ENCODE assay signal across 15 mouse cellular contexts in genomic region chr5:122508861-122509306, GRCm38 (mm10). TPM values are rescaled to one million over a fixed set of nuclear protein-coding genes. Genes with fewer than 3 reads are reported as not detected.
A peak's percentile ranks its signal among the peaks of the same experiment; 100 is the strongest.
DNase-seq lines count a peak whose midpoint lies in the region; ATAC-seq lines count a peak whose summit lies in the region.
"Had no signal": no experiment of that assay in that cellular context is flagged by ENCODE, and none has a peak within 500 bp of the region (broad histone marks: within the 10 kb centered on the region; RNA-seq: fewer than 3 reads in every experiment).

No protein-coding gene starts in this region.

- peak; percentile 51; the same call in 1 of the 2 replicates for ATAC-seq in kidney, embryonic 15.5 days (replicated peaks; ENCODE audit: low FRiP score)

- H3K27me3 ChIP-seq in heart, embryonic 10.5 days (ENCODE audit: insufficient read depth, poor library complexity, severe bottlenecking), result no peaks in the 10 kb centered on the region
- no peaks in the 10 kb centered on the region for H3K27me3 ChIP-seq in kidney, embryonic 15.5 days
- H3K27me3 ChIP-seq: hindbrain, embryonic 15.5 days; stomach, embryonic 15.5 days had no signal

- H3K9me3 ChIP-seq in heart, embryonic 10.5 days, result peaks cover 6% of the 10 kb centered on the region; the same call in 1 of the 2 replicates
- H3K9me3 ChIP-seq in kidney, embryonic 15.5 days (replicated peaks), result 0 out of 2 replicates have a peak, but pooled peaks cover 2% of the 10 kb centered on the region
- H3K9me3 ChIP-seq: hindbrain, embryonic 15.5 days; stomach, embryonic 15.5 days had no signal

- no peak overlapping the region for H3K4me2 ChIP-seq in kidney, embryonic 15.5 days
- H3K4me2 ChIP-seq: hindbrain, embryonic 15.5 days; stomach, embryonic 15.5 days had no signal

- peak overlapping the region; percentile 65 for H3K27ac ChIP-seq in heart, embryonic 10.5 days
- H3K27ac ChIP-seq in kidney, embryonic 15.5 days, result no peak overlapping the region
- H3K27ac ChIP-seq: hindbrain, embryonic 15.5 days; left cerebral cortex, adult 2 months; stomach, embryonic 15.5 days had no signal

- H3K9ac ChIP-seq in kidney, embryonic 15.5 days, result no peak overlapping the region
- H3K9ac ChIP-seq: hindbrain, embryonic 15.5 days; stomach, embryonic 15.5 days had no signal

- 82% methylated on average over 11 of the region's 11 CpGs for WGBS in heart, embryonic 10.5 days
- WGBS in kidney, embryonic 15.5 days, result 56% methylated on average over 11 of the region's 11 CpGs

- peaks cover 39% of the 10 kb centered on the region for H3K4me1 ChIP-seq in heart, embryonic 10.5 days
- peaks cover 34% of the 10 kb centered on the region for H3K4me1 ChIP-seq in kidney, embryonic 15.5 days

- no peaks in the 10 kb centered on the region; the same call in 1 of the 2 replicates for H3K36me3 ChIP-seq in heart, embryonic 10.5 days
- H3K36me3 ChIP-seq in kidney, embryonic 15.5 days, result no peaks in the 10 kb centered on the region
- H3K36me3 ChIP-seq: hindbrain, embryonic 15.5 days; stomach, embryonic 15.5 days had no signal

- intact Hi-C loops in heart, postnatal 14 days (cut with DNase I), result loop anchor here (5.0 kb wide), 1 partner anchor 113 kb away; no protein-coding TSS in a partner anchor
- intact Hi-C loops in gastrocnemius, postnatal 36 days (cut with DNase I), result loop anchor here (5.0 kb wide), 1 partner anchor 33 kb away; no protein-coding TSS in a partner anchor

- H3K4me3 ChIP-seq in heart, embryonic 10.5 days, result no peak overlapping the region
- H3K4me3 ChIP-seq in kidney, embryonic 15.5 days (replicated peaks), result no peak overlapping the region
- H3K4me3 ChIP-seq: hindbrain, embryonic 15.5 days; left cerebral cortex, adult 2 months; stomach, embryonic 15.5 days had no signal

- DNase-seq in heart, embryonic 10.5 days (ENCODE audit: low spot score), result no peak
- DNase-seq in heart, postnatal 14 days, result no peak
- DNase-seq in kidney, postnatal 10 days, result no peak
- DNase-seq in cerebellum, adult 11 months, result peak; percentile 78
- peak; percentile 82 to 83 for DNase-seq in cerebellum, postnatal 25 days
- no peak for DNase-seq in gastrocnemius, postnatal 36 days
- DNase-seq: adrenal gland, postnatal 36 days; kidney, adult 18-20 months; right cerebral cortex, adult 18-20 months; spleen, adult 18-20 months; thymus, postnatal 25 days had no signal

RNA-seq across cellular contexts. Expression of gene Atp2a2, which starts 6.9 kb away (rescaled TPM):
- polyA plus RNA-seq in heart, embryonic 10.5 days (2016; fragmentation: Nextera tagmentation; extraction: Ambion mirVana), result 205 and 235 TPM in 2 replicates
- total RNA-seq in heart, postnatal 14 days (2021), result 1,000 to 10,000 TPM; 9,386 to 9,784 TPM
- 37.3 and 37.8 TPM in 2 replicates for polyA plus RNA-seq in kidney, embryonic 15.5 days (2015; fragmentation: Nextera tagmentation; extraction: Ambion mirVana)
- 100 to 1,000 TPM; 175 to 549 TPM for total RNA-seq in gastrocnemius, postnatal 36 days (2021)

Comparison
In these comparisons a context has a peak if more than half of its experiments do, and no peak if none do; other contexts are left out.
1. DNase-seq: peak in cerebellum, adult 11 months (single experiment) and cerebellum, postnatal 25 days (2 of 2); none in heart, embryonic 10.5 days (single experiment), heart, postnatal 14 days (0 of 2), kidney, postnatal 10 days (single experiment) and gastrocnemius, postnatal 36 days (0 of 2).
2. RNA of gene Atp2a2, which starts 6.9 kb away (total RNA-seq): 9,386 to 9,784 TPM in heart, postnatal 14 days; 175 to 549 TPM in gastrocnemius, postnatal 36 days; every median in the first group is over 10 times any median in the second.